Mouse (Mus musculus): ENCODE measurements around the gene Elavl2. TPM values are rescaled to one million over a fixed set of nuclear protein-coding genes. Genes with fewer than 3 reads are reported as not detected.

Elavl2 gene
- 0.22 TPM in 1 of 2 replicates, not detected in the other for polyA plus RNA-seq (2012; rRNA removed)

DNA sequence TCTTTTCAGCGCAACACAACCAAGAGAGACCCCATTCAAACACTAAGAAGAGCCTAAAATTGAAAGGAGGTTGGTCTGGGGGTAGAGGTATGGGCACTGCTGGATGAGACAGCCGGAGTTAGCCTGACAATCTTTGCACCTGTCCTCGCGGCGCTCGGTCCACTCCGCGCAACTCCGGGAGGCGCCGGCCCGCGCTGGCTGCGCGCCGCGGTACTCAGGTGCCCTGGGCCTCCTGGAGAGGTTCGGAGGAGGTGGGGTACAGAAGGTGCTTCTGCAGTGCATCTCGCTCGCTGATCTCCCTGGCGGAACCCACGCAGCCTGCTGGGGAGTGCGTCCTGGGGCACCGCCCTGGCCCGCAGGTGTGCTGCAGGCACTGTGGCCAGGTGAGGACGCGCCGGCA is at the start of gene Elavl2:
Gene Elavl2, minus strand, starts transcription at position 363 of the 400 bp plus-strand sequence.
- H3K27ac ChIP-seq (ENCODE audit: insufficient read depth, low read depth, low read length) = no peak within 1 kb of the TSS
- H3K4me3 ChIP-seq (ENCODE audit: low read depth, low read length) = no peak within 1 kb of the TSS
- no peaks in the 10 kb centered on the region for H3K4me1 ChIP-seq (ENCODE audit: control insufficient read depth, insufficient read depth, insufficient read length, low read length)

GRCm38 (mm10) chr4:91447887-91448286 is 47.3 kb upstream of the Elavl2 start:
- TF ChIP-seq POLR2A (IDR thresholded peaks at IDR 0.05; ENCODE audit: low read depth, low read length) = no peak
- WGBS = 66% methylated on average over 2 of the region's 2 CpGs
- Histone ChIP-seq H3K4me3 (ENCODE audit: low read depth, low read length) (no peak overlapping the region), H3K27me3 (ENCODE audit: control insufficient read depth, insufficient read depth, low read length) (no peaks in the 10 kb centered on the region), H3K36me3 (ENCODE audit: control insufficient read depth, insufficient read depth, low read length) (no peaks in the 10 kb centered on the region), H3K27ac (ENCODE audit: insufficient read depth, low read depth, low read length) (no peak overlapping the region), H3K4me1 (ENCODE audit: control insufficient read depth, insufficient read depth, insufficient read length, low read length) (no peaks in the 10 kb centered on the region)

More for the DNA sequence above, at the start of gene Elavl2:
- H3K27me3 ChIP-seq (ENCODE audit: control insufficient read depth, insufficient read depth, low read length) = no peaks in the 10 kb centered on the region
- no peak for TF ChIP-seq POLR2A (IDR thresholded peaks at IDR 0.05; ENCODE audit: low read depth, low read length)
- no peak for TF ChIP-seq CTCF (IDR thresholded peaks at IDR 0.05; ENCODE audit: extremely low read depth, insufficient read length, insufficient replicate concordance, low read depth, low read length)
- H3K36me3 ChIP-seq (ENCODE audit: control insufficient read depth, insufficient read depth, low read length) = no peaks in the 10 kb centered on the region
- WGBS = 5% methylated on average over 28 of the region's 28 CpGs

DNA sequence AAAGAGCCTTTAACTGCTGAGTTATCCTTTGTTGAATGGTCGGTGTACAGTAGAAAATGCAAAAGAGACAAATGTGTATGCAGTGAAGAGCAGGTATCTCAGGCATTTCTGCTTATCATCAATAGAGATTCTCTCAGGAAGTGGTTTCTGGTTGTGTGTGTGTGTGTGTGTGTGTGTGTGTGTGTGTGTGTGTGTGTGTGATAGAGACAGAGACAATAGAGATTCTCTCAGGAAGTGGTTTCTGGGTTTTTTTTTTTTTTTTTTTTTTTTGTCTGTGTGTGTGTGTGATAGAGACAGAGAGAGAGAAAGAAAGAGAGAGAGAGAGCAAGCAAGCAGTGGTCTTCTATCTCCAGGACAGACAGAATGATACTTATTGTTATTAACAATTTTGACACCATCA is 15.0 kb upstream of the Elavl2 start:
- 91% methylated on average over 1 of the region's 1 CpGs for WGBS
- no peaks in the 10 kb centered on the region for H3K27me3 ChIP-seq (ENCODE audit: control insufficient read depth, insufficient read depth, low read length)
- H3K4me1 ChIP-seq (ENCODE audit: control insufficient read depth, insufficient read depth, insufficient read length, low read length) = no peaks in the 10 kb centered on the region
- no peaks in the 10 kb centered on the region for H3K36me3 ChIP-seq (ENCODE audit: control insufficient read depth, insufficient read depth, low read length)
- no peak for TF ChIP-seq POLR2A (IDR thresholded peaks at IDR 0.05; ENCODE audit: low read depth, low read length)
- no peak for TF ChIP-seq CTCF (IDR thresholded peaks at IDR 0.05; ENCODE audit: extremely low read depth, insufficient read length, insufficient replicate concordance, low read depth, low read length)
- H3K4me3 ChIP-seq (ENCODE audit: low read depth, low read length) = no peak overlapping the region
- H3K27ac ChIP-seq (ENCODE audit: insufficient read depth, low read depth, low read length) = no peak overlapping the region

DNA sequence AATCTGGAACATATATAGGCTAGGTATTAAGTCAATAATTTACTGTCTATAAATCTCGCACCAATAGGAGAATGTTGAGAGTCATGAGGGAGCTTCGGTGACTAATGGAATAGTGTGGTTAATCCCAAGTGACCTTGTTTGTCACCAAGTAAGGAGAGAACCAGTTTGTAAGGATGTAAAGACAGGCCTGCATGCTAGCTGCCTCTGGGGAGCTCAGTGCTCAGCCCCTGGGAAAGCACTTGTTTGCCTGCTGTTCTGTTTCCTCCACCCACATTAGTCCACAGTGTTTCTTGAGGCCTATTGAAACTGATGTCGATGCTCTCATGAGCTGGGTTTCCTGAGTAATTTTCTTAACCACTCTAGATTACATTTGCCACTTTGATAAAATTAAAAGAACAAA is 4.5 kb upstream of the Elavl2 start:
- 68% methylated on average over 3 of the region's 3 CpGs for WGBS
- no peak for TF ChIP-seq POLR2A (IDR thresholded peaks at IDR 0.05; ENCODE audit: low read depth, low read length)
- no peak for TF ChIP-seq CTCF (IDR thresholded peaks at IDR 0.05; ENCODE audit: extremely low read depth, insufficient read length, insufficient replicate concordance, low read depth, low read length)

DNA sequence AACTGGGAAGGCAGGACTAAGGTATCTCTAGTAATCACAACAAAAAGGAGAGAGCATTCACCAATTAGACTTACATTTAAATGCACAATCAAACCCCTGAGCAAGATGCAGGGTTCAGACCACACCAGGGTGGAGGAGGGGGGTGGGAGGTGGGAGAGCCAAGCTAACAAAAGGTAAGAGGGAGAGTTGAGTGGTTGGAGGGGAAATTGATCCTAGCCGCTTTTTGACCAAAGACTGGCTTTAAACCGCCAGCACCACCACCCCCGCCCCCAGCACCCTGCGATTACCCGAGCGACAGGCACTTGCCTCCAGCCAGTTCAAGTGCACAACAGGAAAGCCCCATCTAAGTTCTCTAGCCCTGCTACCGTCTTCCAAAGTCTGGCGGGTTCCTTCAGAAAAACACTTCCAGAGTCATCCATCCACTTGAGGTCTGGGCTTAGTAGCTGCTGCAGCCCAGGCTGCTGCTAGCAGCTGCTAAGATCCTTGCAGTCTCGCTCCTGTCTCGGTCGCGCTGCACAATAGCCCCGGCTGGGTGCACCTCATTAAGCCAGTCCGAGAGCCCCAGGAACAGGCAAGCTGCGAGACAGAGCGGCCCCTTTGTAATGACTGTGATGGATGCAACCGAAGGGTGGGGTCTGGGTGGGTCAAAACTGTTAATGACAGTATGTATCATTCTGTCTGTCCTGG is 932 bp downstream of the Elavl2 start:
- no peak for TF ChIP-seq CTCF (IDR thresholded peaks at IDR 0.05; ENCODE audit: extremely low read depth, insufficient read length, insufficient replicate concordance, low read depth, low read length)
- no peak for TF ChIP-seq POLR2A (IDR thresholded peaks at IDR 0.05; ENCODE audit: low read depth, low read length)
- 4% methylated on average over 17 of the region's 17 CpGs for WGBS
- H3K27me3 ChIP-seq (ENCODE audit: control insufficient read depth, insufficient read depth, low read length) = no peaks in the 10 kb centered on the region
- no peaks in the 10 kb centered on the region for H3K36me3 ChIP-seq (ENCODE audit: control insufficient read depth, insufficient read depth, low read length)
- H3K4me1 ChIP-seq (ENCODE audit: control insufficient read depth, insufficient read depth, insufficient read length, low read length) = no peaks in the 10 kb centered on the region
- H3K27ac ChIP-seq (ENCODE audit: insufficient read depth, low read depth, low read length) = no peak overlapping the region
- H3K4me3 ChIP-seq (ENCODE audit: low read depth, low read length) = no peak overlapping the region

More for the DNA sequence above, 4.5 kb upstream of the Elavl2 start:
- no peak overlapping the region for H3K27ac ChIP-seq (ENCODE audit: insufficient read depth, low read depth, low read length)
- no peaks in the 10 kb centered on the region for H3K36me3 ChIP-seq (ENCODE audit: control insufficient read depth, insufficient read depth, low read length)
- no peaks in the 10 kb centered on the region for H3K27me3 ChIP-seq (ENCODE audit: control insufficient read depth, insufficient read depth, low read length)
- H3K4me1 ChIP-seq (ENCODE audit: control insufficient read depth, insufficient read depth, insufficient read length, low read length) = no peaks in the 10 kb centered on the region
- no peak overlapping the region for H3K4me3 ChIP-seq (ENCODE audit: low read depth, low read length)

DNA sequence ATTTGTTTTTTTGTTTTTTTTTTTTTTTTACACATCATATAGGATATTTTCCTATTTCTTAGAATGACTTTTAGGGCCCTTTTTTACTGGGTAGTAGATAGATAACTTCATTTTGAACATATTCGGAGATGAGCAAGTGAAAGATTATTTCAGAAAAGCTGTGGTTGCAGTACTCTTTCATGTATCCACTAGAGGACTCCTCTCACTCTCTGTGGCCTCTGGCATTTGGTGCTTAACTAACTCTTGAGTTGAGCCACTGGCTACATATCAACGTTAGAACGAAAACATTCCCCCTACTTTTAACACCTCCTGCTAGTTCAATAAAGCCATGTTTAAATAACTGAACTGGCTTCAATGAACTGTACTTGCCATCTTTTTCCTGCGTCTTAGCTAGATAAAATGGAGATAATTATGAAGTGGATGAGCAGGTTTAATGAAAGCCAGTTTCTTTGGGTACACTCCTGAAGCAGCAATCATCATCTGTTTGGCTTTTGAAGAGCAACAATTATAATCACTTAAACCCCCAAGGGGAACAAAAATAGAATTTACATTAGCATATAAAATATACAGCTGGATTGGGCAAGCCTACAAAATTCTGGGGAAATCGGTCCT is 8.5 kb downstream of the Elavl2 start:
- no peaks in the 10 kb centered on the region for H3K4me1 ChIP-seq (ENCODE audit: control insufficient read depth, insufficient read depth, insufficient read length, low read length)
- no peaks in the 10 kb centered on the region for H3K27me3 ChIP-seq (ENCODE audit: control insufficient read depth, insufficient read depth, low read length)
- 64% methylated on average over 5 of the region's 5 CpGs for WGBS
- H3K4me3 ChIP-seq (ENCODE audit: low read depth, low read length) = no peak overlapping the region
- TF ChIP-seq POLR2A (IDR thresholded peaks at IDR 0.05; ENCODE audit: low read depth, low read length) = no peak
- no peak for TF ChIP-seq CTCF (IDR thresholded peaks at IDR 0.05; ENCODE audit: extremely low read depth, insufficient read length, insufficient replicate concordance, low read depth, low read length)
- H3K36me3 ChIP-seq (ENCODE audit: control insufficient read depth, insufficient read depth, low read length) = no peaks in the 10 kb centered on the region
- H3K27ac ChIP-seq (ENCODE audit: insufficient read depth, low read depth, low read length) = no peak overlapping the region

GRCm38 (mm10) chr4:91387701-91388100 is 12.9 kb downstream of the Elavl2 start:
- H3K27ac ChIP-seq (ENCODE audit: insufficient read depth, low read depth, low read length) = no peak overlapping the region
- 89% methylated on average over 3 of the region's 3 CpGs for WGBS
- no peak overlapping the region for H3K4me3 ChIP-seq (ENCODE audit: low read depth, low read length)
- H3K27me3 ChIP-seq (ENCODE audit: control insufficient read depth, insufficient read depth, low read length) = no peaks in the 10 kb centered on the region
- TF ChIP-seq POLR2A (IDR thresholded peaks at IDR 0.05; ENCODE audit: low read depth, low read length) = no peak
- TF ChIP-seq CTCF (IDR thresholded peaks at IDR 0.05; ENCODE audit: extremely low read depth, insufficient read length, insufficient replicate concordance, low read depth, low read length) = no peak
- H3K4me1 ChIP-seq (ENCODE audit: control insufficient read depth, insufficient read depth, insufficient read length, low read length) = no peaks in the 10 kb centered on the region
- H3K36me3 ChIP-seq (ENCODE audit: control insufficient read depth, insufficient read depth, low read length) = no peaks in the 10 kb centered on the region

Data from small intestine, adult 2 months (tissue).